Mouse (Mus musculus) macrophage (primary cell): ENCODE data around the gene Armc10. TPM values are rescaled to one million over a fixed set of nuclear protein-coding genes. Genes with fewer than 3 reads are reported as not detected.
"Not testable (repeated sequence)": the region's sequence is repeated elsewhere in the genome, so short reads cannot be mapped to it uniquely, and the experiment has no call there.

Experiments
- H3K27ac ChIP-seq: fragments of 350-480 bp; formaldehyde crosslinking; 2 replicates; pipeline ENCODE4 v1.9.0; 2021
- H3K36me3 ChIP-seq: fragments of 350-480 bp; formaldehyde crosslinking; 2 replicates; pipeline ENCODE4 v1.9.0; 2021; ENCODE audit errors: inconsistent target
- H3K4me3 ChIP-seq: fragments of 350-480 bp; formaldehyde crosslinking; 2 replicates; pipeline ENCODE4 v1.9.0; 2021; ENCODE audit errors: inconsistent target
- H3K79me2 ChIP-seq: fragments of 350-480 bp; formaldehyde crosslinking; 2 replicates; pipeline ENCODE4 v1.9.0; 2021; ENCODE audit errors: inconsistent target
- WGBS: methylation state at CpG from one replicate; pipeline ENCODE4 v1.1.7; 2026; ENCODE audit warnings: inconsistent platforms; ENCODE audit not compliant: missing documents; 5-methylcytosine and 5-hydroxymethylcytosine counted together
- polyA plus RNA-seq: library from polyadenylated mRNA; stranded (reverse); fragments of 250-400 nt; gene quantifications from 3 replicates; pipeline ENCODE4 v1.2.4, GENCODE M21; 2018; ENCODE audit warnings: inconsistent platforms

Gene Armc10
- polyA plus RNA-seq, 1 experiment from 2014 or later = 27.4 TPM

DNA sequence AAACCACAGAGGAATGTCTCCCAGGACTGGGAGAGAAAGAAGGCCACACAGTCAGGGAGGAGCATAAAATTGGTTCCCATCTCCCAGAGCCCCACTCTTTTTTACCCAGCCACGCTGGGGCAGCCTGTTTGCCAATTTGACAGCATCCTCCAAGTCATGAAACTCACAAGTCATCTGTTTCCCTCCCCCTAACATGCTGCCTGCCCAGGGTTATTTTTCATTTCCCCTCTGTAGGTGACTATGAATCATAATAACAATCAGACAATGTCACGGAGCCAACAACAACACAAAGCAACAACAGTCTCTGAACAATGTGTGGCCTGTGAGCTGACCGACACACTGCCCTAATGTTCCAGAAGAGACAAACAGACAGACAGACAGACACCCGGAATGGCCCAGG lies 34.4 kb downstream of the Armc10 start:
- 84% methylated on average over 4 of the region's 4 CpGs for WGBS
- Histone ChIP-seq H3K27ac (no peak overlapping the region), H3K36me3 (no peaks in the 10 kb centered on the region), H3K79me2 (no peaks in the 10 kb centered on the region), H3K4me3 (no peak overlapping the region)

DNA sequence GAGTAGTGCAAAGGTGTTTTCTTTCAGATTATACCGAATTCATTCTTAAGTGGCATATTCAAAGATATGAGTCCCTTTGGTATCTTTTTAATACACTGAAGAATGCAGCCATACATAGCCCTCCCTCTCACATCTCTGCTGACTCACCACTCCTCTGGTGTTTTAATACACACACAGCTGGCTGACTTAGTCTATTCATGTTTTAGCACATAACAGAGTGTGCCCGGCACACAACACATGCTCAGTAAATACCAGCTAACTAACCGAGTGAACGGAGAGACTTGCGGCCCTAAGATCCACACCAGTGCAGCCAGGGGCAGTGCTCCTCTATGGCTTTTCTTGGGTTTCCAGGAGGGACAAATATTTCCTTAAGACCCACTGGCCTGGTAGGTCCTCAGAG lies 35.3 kb downstream of the Armc10 start:
- H3K79me2 ChIP-seq = no peaks in the 10 kb centered on the region
- H3K4me3 ChIP-seq = no peak overlapping the region
- WGBS = 83% methylated on average over 5 of the region's 5 CpGs
- H3K27ac ChIP-seq = no peak overlapping the region
- no peaks in the 10 kb centered on the region for H3K36me3 ChIP-seq

DNA sequence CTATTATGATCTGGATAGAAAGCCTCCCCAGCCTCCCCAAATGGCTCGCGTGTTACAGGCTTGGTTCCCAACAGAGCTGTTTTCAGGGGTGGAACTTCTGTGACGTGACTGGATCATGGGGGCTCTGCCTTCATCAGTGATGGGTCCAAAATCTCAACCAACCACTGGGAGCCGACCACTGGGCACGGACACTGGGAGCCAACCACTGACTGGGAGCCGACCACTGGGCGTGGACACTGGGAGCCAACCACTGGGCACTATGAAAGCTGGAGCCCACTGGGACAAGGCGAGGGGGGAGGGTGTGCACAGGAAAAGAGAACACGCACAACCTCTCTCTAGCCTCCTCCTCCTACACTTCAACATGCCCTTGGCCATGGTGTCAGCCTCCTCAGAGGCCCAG lies 38.2 kb downstream of the Armc10 start:
- WGBS = 92% methylated on average over 9 of the region's 9 CpGs
- H3K79me2 ChIP-seq = no peaks in the 10 kb centered on the region
- no peak overlapping the region for H3K27ac ChIP-seq
- no peaks in the 10 kb centered on the region for H3K36me3 ChIP-seq
- no peak overlapping the region for H3K4me3 ChIP-seq

DNA sequence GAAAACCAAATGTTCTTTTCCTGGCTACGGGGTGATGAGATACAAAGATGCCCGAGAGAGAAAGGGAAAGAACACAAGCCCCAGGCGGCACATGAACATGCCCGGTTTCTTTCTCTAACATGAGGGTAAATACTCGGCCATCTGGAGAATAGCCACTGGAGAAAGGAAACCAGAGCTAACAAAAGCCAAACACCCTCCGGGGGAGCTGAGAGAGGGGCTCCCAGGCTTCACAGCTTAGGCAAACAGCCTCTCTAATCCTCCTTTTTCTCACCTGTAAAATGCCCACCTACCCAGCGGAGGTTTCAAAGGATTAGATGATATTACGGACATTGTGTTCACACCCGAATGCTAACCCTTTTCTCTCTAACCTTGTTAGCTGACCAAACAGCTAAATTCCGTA lies 39.4 kb downstream of the Armc10 start:
- H3K4me3 ChIP-seq = no peak overlapping the region
- H3K36me3 ChIP-seq = no peaks in the 10 kb centered on the region
- H3K79me2 ChIP-seq = no peaks in the 10 kb centered on the region
- H3K27ac ChIP-seq = no peak overlapping the region
- WGBS = 90% methylated on average over 10 of the region's 10 CpGs

DNA sequence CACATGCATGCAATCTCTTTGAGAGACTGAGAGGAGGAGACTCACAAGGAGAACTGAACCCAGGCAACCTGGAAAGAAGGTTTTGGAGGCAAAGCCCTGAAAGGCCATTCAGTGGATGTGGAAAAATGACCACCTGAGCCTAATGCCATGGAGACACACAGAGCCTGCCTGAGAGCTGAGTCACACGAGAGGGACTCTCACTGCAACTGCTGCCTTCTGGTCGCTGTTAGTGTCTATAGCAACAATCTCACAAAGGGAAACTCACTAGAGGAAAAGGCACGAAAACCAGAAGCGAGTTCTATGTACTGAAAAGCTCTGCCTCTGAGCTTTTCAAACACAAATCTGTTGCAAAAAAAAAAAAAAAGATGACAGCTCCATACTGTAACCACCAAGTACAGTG lies 41.4 kb downstream of the Armc10 start:
- 74% methylated on average over 4 of the region's 4 CpGs for WGBS
- Histone ChIP-seq H3K4me3 (no peak overlapping the region), H3K36me3 (no peaks in the 10 kb centered on the region), H3K79me2 (no peaks in the 10 kb centered on the region), H3K27ac (no peak overlapping the region)

DNA sequence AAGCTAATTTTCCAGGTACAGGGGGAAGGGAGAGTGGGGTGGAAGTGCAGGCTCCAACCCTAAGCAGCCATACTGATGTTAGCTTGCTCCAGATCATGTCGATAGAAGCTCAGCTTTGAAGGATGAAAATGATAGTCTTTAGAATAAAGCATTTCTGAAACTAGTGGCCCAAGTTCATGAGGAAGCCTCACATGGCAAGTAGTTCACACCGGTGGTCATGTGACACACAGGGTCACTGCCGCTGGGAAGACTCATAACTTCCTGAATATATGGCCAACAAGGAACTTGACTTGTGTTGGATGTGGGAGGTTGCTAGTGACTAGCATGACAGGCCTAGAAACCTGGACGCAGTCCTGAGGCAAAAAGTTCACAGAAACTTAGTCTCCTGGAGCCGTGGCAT lies 46.6 kb downstream of the Armc10 start:
- no peaks in the 10 kb centered on the region for H3K36me3 ChIP-seq
- no peak overlapping the region for H3K4me3 ChIP-seq
- peak overlapping the region; percentile 12; the same call in 1 of the 2 replicates for H3K27ac ChIP-seq
- H3K79me2 ChIP-seq = no peaks in the 10 kb centered on the region
- WGBS = 76% methylated on average over 4 of the region's 5 CpGs

DNA sequence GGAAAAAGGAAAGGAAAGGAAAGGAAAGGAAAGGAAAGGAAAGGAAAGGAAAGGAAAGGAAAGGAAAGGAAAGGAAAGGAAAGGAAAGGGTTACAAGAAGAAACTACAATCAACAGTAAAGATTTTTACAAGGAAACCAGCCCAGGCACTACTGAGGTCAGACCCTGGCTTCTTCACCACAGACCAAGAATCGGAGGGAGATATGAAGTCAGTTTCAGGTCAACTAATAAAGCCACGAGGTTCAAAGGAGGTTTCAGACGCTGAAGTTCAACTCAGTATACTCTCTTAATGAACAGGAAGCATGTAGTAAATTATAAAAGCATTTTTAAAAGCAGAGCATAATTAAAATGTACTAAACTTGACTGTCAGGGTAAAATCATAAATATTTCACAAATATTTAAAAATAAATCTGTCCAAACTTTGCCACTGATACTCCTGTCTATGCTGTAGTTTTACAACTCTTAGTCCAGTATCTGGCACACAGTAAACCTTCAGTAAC lies 47.8 kb downstream of the Armc10 start:
- H3K36me3 ChIP-seq = no peaks in the 10 kb centered on the region
- 58% methylated on average over 3 of the region's 3 CpGs for WGBS
- H3K4me3 ChIP-seq = no peak overlapping the region
- H3K79me2 ChIP-seq = no peaks in the 10 kb centered on the region
- no peak overlapping the region for H3K27ac ChIP-seq

DNA sequence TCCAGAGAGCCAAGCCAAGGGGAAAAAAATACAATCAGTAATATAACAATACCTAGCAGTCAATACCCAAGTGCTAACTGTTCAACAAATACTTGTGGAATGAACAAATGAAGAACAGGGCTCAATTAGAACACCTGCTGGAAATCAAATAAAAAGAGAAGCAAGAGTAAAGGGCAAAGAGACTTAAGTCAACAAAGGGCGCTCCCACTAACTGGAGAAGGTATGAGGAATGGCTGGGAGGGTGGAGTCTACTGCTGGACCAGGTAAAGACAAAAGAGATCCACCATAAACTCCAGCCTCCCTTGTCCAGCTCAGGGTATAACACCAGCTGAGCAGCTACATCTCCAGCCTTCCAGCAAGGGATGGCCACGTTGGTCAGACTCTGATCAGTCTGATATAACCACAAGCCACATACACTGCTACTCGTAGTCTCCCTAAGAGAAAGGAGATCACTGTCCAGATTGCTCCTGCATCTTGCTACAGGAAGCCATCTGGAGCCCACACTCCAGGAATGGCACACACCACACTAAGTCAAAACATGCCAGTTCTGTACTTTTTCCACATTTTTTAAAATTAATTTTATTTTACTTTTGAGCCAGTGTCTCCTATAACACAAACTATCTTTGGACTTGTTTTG lies 49.4 kb downstream of the Armc10 start:
- H3K79me2 ChIP-seq = no peaks in the 10 kb centered on the region
- no peak overlapping the region for H3K4me3 ChIP-seq
- no peak overlapping the region for H3K27ac ChIP-seq
- H3K36me3 ChIP-seq = no peaks in the 10 kb centered on the region
- WGBS = 73% methylated on average over 3 of the region's 3 CpGs

DNA sequence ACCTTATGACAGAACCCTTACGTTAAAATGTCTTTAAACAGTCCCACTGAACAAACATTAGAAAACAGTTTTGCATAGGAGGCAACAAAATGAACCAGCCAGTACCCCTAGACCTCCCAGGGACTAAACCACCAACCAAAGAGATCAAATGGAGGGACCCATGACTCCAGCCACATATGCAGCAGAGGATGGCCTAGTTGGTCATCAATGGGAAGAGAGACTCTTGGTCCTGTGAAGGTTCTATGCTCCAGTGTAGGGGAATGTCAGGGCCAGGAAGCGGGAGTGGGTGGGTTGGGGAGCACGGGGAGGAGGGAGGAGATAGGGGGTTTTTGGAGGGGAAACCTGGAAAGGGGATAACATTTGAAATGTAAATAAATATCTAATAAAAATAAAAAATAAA lies 53.9 kb downstream of the Armc10 start:
- H3K27ac ChIP-seq, H3K36me3 ChIP-seq, H3K4me3 ChIP-seq, H3K79me2 ChIP-seq: not testable (repeated sequence)
- WGBS = 100% methylated on average over 1 of the region's 3 CpGs

DNA sequence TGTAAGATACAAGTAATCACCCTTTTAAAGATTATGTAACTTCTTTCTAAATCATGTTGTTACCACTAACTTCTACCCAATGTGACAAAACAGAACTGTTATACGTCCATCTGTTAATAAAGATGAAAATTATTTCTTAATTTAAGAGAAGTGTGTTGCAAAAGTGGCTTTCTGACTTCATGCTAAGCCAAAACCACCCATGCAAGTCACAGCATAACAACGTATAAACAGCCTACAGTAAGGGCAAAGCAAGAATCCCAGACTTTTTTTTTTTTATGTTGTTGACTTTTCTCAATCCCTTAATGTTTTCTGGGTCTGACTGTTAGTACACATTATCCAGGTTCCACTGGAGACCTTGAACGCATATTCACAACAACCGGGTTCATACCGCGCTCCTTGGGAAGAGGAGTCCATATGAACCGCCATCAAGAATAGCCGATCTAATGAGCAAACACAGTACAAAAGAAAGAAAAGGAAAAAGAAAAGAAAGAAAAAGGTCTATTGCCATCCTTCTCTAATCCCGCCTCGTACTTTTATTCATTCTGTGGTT lies 54.7 kb downstream of the Armc10 start:
- no peaks in the 10 kb centered on the region for H3K79me2 ChIP-seq
- 32% methylated on average over 10 of the region's 10 CpGs for whole genome bisulfite sequencing
- H3K4me3 ChIP-seq = peak overlapping the region; percentile 78
- H3K36me3 ChIP-seq = no peaks in the 10 kb centered on the region
- H3K27ac ChIP-seq = peak overlapping the region; percentile 39

DNA sequence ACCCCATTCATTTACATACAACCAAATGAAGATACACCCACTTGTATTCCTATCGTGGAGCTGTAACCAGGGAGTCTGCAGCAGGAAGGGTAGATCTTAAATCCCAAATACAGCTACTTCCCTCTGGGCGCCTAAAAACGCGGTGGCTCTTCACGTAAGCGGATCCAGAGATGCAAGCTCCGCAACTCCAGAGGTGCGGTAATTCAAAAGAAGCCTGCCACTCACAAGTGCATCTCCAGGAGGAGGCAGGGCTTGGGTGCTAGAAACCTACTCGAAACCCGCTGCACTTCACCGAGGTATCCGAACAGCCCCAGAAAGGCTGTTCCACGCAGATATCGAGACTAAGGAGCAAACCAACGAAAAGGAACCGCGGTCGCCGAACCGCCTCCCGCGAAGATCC lies 55.3 kb downstream of the Armc10 start:
- WGBS = 2% methylated on average over 22 of the region's 22 CpGs
- H3K36me3 ChIP-seq = no peaks in the 10 kb centered on the region
- H3K27ac ChIP-seq = peak overlapping the region; percentile 39
- H3K4me3 ChIP-seq = peak overlapping the region; percentile 78
- H3K79me2 ChIP-seq = no peaks in the 10 kb centered on the region

DNA sequence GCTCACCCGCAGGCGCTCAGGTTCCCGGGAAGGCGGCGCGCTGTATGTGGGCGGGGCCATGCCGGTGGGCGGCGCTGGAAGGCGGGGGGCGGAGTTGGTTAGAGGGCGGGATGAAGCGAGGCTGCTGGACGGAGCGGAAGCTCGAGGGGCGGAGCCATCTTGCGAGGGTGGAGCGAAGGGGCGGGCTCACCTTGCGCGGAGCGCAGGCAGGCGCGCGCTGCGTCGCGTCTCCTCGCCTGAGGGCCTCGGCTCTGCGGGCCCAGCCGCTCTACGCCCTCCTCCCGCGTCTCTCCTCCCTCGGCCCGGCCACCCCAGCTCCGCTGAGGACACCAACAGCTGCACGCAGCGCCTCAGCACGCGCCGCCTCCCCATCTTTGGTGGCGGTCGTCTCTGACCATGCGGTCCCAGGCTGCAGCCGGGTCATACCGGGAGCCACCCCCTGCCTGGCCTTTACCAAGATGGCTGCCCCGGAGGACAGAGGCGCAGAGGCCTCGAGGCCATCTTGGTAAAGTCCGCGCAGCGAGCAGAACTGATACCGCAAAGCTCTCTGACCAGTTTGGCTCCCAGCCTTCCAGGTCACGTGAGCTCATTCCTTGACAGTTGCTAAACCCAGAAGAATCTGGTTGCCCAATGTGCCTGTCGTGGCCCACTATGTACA lies 55.9 kb downstream of the Armc10 start, which contains the start of gene Napepld:
Gene Napepld (minus strand): TSS at position 46 of the 658 bp plus-strand sequence.
- WGBS = under 1% methylated on average over 59 of the region's 59 CpGs
- Histone ChIP-seq H3K4me3 (peak within 1 kb of the TSS; percentile 78), H3K36me3 (no peaks in the 10 kb centered on the region), H3K27ac (peak within 1 kb of the TSS; percentile 74), H3K79me2 (no peaks in the 10 kb centered on the region)

DNA sequence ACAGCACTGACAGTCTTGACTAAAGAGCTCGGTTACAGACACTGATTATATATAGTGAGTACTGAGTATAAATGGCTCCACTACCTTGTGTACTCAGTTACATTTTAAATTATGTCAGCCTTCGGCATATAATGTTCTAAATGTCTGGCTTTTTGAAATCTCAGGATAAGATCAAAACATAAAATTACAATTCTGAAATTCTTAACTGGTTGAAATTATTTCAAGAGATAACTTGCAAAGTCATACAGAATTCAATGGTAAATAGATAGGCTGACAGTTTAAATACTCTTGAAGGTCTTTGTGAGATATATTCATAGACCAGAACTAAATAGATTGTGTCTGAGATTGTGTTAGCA lies 56.4 kb downstream of the Armc10 start:
- Histone ChIP-seq H3K36me3 (no peaks in the 10 kb centered on the region), H3K27ac (peak overlapping the region; percentile 74), H3K79me2 (no peaks in the 10 kb centered on the region), H3K4me3 (peak overlapping the region; percentile 7; the same call in 1 of the 2 replicates)
- WGBS = 42% methylated on average over 2 of the region's 2 CpGs

DNA sequence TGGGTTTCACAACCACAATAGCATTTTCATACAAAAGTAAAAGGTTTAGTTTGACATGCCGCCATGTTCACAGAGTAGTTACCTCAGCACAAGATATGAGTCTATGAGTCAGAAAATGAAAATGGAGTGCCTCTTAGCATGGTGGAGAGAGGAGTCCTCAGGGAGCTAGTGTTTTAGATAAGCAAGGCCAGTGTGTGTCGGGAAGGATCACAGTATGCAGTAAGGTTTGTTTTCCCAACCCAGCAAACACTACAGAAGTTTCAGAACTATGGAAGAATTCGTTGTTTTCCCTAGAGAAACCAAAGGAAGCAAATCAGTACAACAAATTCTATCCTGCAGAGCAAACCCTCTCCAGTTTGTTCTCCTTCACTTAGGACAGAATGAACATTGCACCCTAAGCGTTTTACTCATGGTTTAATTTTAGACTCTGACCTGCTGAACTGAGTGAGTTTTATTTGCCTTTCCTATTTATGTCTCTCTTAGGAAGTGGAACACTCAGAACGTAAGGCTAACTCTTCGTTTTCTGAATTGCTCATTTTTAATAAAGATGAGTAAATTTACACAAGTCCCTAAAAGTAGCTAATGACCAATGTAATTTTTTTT lies 57.4 kb downstream of the Armc10 start:
- no peak overlapping the region for H3K4me3 ChIP-seq
- H3K36me3 ChIP-seq = no peaks in the 10 kb centered on the region
- no peaks in the 10 kb centered on the region for H3K79me2 ChIP-seq
- peak overlapping the region; percentile 74 for H3K27ac ChIP-seq
- WGBS = 83% methylated on average over 6 of the region's 6 CpGs

DNA sequence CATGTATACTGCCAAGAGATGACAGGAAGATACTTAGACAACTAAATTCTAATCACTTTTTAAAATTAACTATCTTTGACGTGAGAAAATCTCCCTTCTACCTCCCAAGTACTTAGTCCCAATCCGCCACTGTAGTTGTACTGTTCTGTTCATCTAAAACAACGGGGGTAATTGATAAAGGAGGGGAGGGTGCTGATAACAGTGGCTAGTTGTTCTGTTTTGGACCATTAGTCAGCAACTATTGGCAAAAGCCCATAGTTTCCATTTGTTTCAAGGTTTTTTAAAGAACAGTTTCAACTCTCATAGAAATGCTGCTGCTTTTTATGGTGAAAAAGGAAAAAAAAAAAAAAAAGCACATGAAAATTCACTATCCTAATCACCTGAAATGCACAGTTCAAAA lies 58.1 kb downstream of the Armc10 start:
- Histone ChIP-seq H3K79me2 (no peaks in the 10 kb centered on the region), H3K36me3 (no peaks in the 10 kb centered on the region), H3K27ac (peak overlapping the region; percentile 74), H3K4me3 (no peak overlapping the region)
- WGBS = 100% methylated on average over 3 of the region's 3 CpGs
